Mouse (Mus musculus) cerebellum, adult 2 months (tissue): ENCODE results near the gene Hist1h3d. TPM values are rescaled to one million over a fixed set of nuclear protein-coding genes. Genes with fewer than 3 reads are reported as not detected.
"Not testable (repeated sequence)": the region's sequence is repeated elsewhere in the genome, so short reads cannot be mapped to it uniquely, and the experiment has no call there.

Experiments
- DNase-seq, 2 experiments: peaks; one replicate each; pipeline ENCODE4 v3.0.0; 2021
- H3K27ac ChIP-seq: fragments of 200-500 bp; 2 replicates; pipeline ENCODE4 v1.5.1; 2012; ENCODE audit warnings: low read length, control low read depth, inconsistent platforms; ENCODE audit not compliant: insufficient read depth
- H3K27me3 ChIP-seq: fragments of 200-500 bp; 2 replicates; pipeline ENCODE4 v1.6.1; 2012; ENCODE audit warnings: inconsistent platforms, mild to moderate bottlenecking, low read length, moderate library complexity; ENCODE audit not compliant: control insufficient read depth, insufficient read depth
- H3K4me1 ChIP-seq: fragments of 200-500 bp; 2 replicates; pipeline ENCODE4 v1.6.1; 2011; ENCODE audit warnings: low read length; ENCODE audit not compliant: control insufficient read depth, insufficient read depth
- H3K4me3 ChIP-seq: fragments of 200-500 bp; replicated peaks from 2 replicates; pipeline ENCODE3; 2011; ENCODE audit warnings: mild to moderate bottlenecking, low read depth, low read length, control low read depth; ENCODE audit not compliant: insufficient read depth
- CTCF ChIP-seq: fragments of 200-500 bp; IDR thresholded peaks from 2 replicates; pipeline ENCODE4 v1.5.1; 2011; ENCODE audit warnings: low read depth, mild to moderate bottlenecking, control low read depth, low read length, moderate library complexity, borderline replicate concordance; ENCODE audit not compliant: insufficient read depth
- POLR2A ChIP-seq: fragments of 200-500 bp; IDR thresholded peaks from 2 replicates; pipeline ENCODE4 v1.6.1; 2011; ENCODE audit warnings: low read length, control low read depth, borderline replicate concordance; ENCODE audit not compliant: insufficient read depth
- WGBS: fragments of 180-500 bp; shearing (Covaris S2); methylation state at CpG from one replicate; pipeline ENCODE4 v1.1.7; 2018; 5-methylcytosine and 5-hydroxymethylcytosine counted together
- polyA plus RNA-seq: library from polyadenylated mRNA; depleted of rRNA; stranded (reverse); fragments of >200 nt; gene quantifications from 2 replicates; pipeline ENCODE4 v1.2.3, GENCODE M21; 2012

Gene Hist1h3d
- polyA plus RNA-seq, 1 experiment = 2.0 TPM

GRCm38 (mm10) chr13:23538249-23538648 is 37.3 kb upstream of the Hist1h3d start:
- TF ChIP-seq POLR2A = no peak
- TF ChIP-seq CTCF = no peak
- DNase-seq = no peak
- WGBS = 58% methylated on average over 5 of the region's 5 CpGs
- Histone ChIP-seq H3K27ac (no peak overlapping the region), H3K4me1 (peaks cover 4% of the 10 kb centered on the region; the same call in 1 of the 2 replicates), H3K4me3 (no peak overlapping the region), H3K27me3 (no peaks in the 10 kb centered on the region)

DNA sequence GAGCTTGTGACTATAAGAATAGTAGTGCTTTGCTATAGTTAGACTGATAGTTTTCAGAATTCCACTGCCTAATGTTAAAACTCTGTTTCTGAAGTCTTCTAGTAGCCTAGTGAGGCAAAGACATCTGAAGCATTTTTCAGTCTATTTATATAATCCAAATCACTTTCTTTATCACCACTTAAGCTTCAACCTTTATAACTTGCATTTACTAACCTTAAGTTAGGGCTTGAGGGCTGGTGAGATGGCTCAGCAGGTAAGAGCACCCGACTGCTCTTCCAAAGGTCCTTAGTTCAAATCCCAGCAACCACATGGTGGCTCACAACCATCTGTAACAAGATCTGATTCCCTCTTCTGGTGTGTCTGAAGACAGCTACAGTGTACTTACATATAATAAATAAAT is 35.7 kb upstream of the Hist1h3d start:
- not testable (repeated sequence) for H3K4me1 ChIP-seq, H3K27me3 ChIP-seq, H3K27ac ChIP-seq, DNase-seq, H3K4me3 ChIP-seq
- 83% methylated on average over 1 of the region's 1 CpGs for WGBS

GRCm38 (mm10) chr13:23541497-23541896 is 34.1 kb upstream of the Hist1h3d start:
- DNase-seq = no peak
- TF ChIP-seq CTCF = no peak
- no peak for TF ChIP-seq POLR2A
- H3K27me3 ChIP-seq = no peaks in the 10 kb centered on the region
- WGBS = 90% methylated on average over 3 of the region's 3 CpGs
- no peak overlapping the region for H3K27ac ChIP-seq
- H3K4me1 ChIP-seq = no peaks in the 10 kb centered on the region
- no peak overlapping the region for H3K4me3 ChIP-seq

DNA sequence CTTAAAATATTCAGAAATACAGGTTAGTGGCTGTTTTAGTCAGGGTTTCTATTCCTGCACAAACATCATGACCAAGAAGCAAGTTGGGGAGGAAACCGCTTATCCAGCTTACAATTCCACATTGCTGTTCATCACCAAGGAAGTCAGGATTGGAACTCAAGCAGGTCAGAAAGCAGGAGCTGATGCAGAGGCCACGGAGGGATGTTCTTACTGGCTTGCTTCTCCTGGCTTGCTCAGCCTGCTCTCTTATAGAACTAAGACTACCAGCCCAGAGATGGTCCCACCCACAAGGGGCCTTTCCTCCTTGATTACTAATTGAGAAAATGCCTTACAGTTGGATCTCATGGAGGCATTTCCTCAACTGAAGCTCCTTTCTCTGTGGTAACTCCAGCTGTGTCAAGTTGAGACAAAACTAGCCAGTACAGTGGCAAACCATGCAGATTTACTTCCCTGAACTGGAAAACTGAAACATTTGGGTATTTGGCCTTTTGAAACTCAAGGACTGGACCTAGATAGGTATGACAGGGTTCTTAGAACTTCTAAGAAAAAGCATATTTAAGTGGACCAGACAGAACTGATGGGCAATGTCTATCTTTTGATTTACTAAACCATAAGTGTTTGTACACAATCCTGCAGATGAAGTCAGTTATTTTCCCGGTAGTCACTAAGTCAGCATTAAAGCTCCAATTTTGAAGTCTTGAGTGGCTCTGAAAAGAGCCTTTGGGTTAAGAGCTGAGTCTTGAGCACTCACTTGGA is 33.2 kb upstream of the Hist1h3d start:
- H3K4me3 ChIP-seq, DNase-seq, H3K27me3 ChIP-seq, H3K4me1 ChIP-seq, H3K27ac ChIP-seq: not testable (repeated sequence)
- 19% methylated on average over 3 of the region's 3 CpGs for WGBS

DNA sequence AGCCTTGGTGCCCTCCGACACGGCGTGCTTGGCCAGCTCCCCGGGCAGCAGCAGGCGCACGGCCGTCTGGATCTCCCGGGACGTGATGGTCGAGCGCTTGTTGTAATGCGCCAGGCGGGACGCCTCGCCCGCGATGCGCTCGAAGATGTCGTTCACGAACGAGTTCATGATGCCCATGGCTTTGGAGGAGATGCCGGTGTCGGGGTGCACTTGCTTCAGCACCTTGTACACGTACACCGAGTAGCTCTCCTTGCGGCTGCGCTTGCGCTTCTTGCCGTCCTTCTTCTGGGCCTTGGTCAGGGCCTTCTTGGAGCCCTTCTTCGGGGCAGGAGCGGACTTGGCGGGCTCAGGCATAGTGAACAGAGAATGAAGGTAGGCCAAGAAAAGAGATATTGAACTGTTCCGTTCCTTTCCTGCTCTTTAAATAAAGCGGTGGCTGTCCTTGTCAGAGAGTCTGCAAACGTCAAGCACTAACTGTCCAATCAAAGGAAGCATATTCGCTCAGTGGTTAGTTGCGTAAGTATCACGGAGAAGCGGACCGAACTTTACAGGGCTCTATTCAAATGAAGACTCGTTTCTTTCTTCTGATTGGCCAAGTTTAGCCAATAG is 32.5 kb upstream of the Hist1h3d start, which contains the start of gene Hist1h2bh:
Gene Hist1h2bh (minus strand): TSS at position 394 of the 609 bp plus-strand sequence.
- under 1% methylated on average over 40 of the region's 42 CpGs for WGBS
- H3K27me3 ChIP-seq, H3K4me1 ChIP-seq, H3K27ac ChIP-seq: not testable (repeated sequence)
- peak within 1 kb of the TSS; percentile 64 for H3K4me3 ChIP-seq
- DNase-seq = peak; percentile 62 to 76

- Histone ChIP-seq H3K27me3 (no peaks in the 10 kb centered on the region), H3K27ac (peak within 1 kb of the TSS; percentile 86; the same call in 1 of the 2 replicates), H3K4me1 (no peaks in the 10 kb centered on the region), H3K4me3 (peak within 1 kb of the TSS; percentile 64)
- DNase-seq = peak; percentile 82 to 92
- WGBS = under 1% methylated on average over 29 of the region's 45 CpGs
- TF ChIP-seq POLR2A (peak; percentile 84; the same call in 1 of the 2 replicates), CTCF (no peak)
These were observed 31.4 kb upstream of the Hist1h3d start, which contains the start of gene Hist1h3f for GRCm38 (mm10) chr13:23543965-23544786. TSS of gene Hist1h3f (plus strand) at chr13:23544052.

GRCm38 (mm10) chr13:23544787-23545120 is 30.8 kb upstream of the Hist1h3d start:
- not testable (repeated sequence) for H3K27ac ChIP-seq, H3K4me1 ChIP-seq, H3K27me3 ChIP-seq
- DNase-seq = peak in 1 of 2 experiments; percentile 49
- H3K4me3 ChIP-seq = peak overlapping the region; percentile 15
- WGBS = 1% methylated on average over 13 of the region's 14 CpGs

GRCm38 (mm10) chr13:23546694-23547093 is 28.9 kb upstream of the Hist1h3d start:
- WGBS = 80% methylated on average over 5 of the region's 5 CpGs
- H3K4me3 ChIP-seq = no peak overlapping the region
- DNase-seq = no peak
- TF ChIP-seq POLR2A (no peak), CTCF (no peak)
- H3K27me3 ChIP-seq = no peaks in the 10 kb centered on the region
- no peaks in the 10 kb centered on the region for H3K4me1 ChIP-seq
- H3K27ac ChIP-seq = no peak overlapping the region
